Mouse (Mus musculus) embryonic fibroblast, embryonic 13.5 days (primary cell): Measurements from ENCODE around the gene Plpp7. TPM values are rescaled to one million over a fixed set of nuclear protein-coding genes. Genes with fewer than 3 reads are reported as not detected.

Experiments
- H3K27ac ChIP-seq: 2 replicates; pipeline ENCODE4 v1.5.1; 2012; ENCODE audit warnings: low read length, control low read depth, inconsistent platforms; ENCODE audit not compliant: insufficient read depth
- H3K4me1 ChIP-seq: 2 replicates; pipeline ENCODE4 v1.6.1; 2011; ENCODE audit warnings: low read length; ENCODE audit not compliant: control insufficient read depth, insufficient read depth
- H3K4me3 ChIP-seq: 2 replicates; pipeline ENCODE4 v1.5.1; 2011; ENCODE audit warnings: mild to moderate bottlenecking, control low read depth, low read length; ENCODE audit not compliant: insufficient read depth
- CTCF ChIP-seq: IDR thresholded peaks from 2 replicates; pipeline ENCODE4 v1.5.1; 2011; ENCODE audit warnings: mild to moderate bottlenecking, control low read depth, low read length, moderate library complexity, borderline replicate concordance; ENCODE audit not compliant: insufficient read depth
- POLR2A ChIP-seq: IDR thresholded peaks from 2 replicates; pipeline ENCODE4 v1.6.1; 2011; ENCODE audit warnings: low read depth, mild to moderate bottlenecking, control low read depth, low read length, moderate library complexity
- polyA plus RNA-seq: library from polyadenylated mRNA; stranded (reverse); fragments of >200 nt; gene quantifications from 2 replicates; pipeline ENCODE4 v1.2.4, GENCODE M21; 2011; ENCODE audit warnings: low read depth; ENCODE audit not compliant: missing spikeins, insufficient read length

The Plpp7 gene
- 1.1 and 1.5 TPM in 2 replicates for polyA plus RNA-seq

- H3K27ac ChIP-seq: no peak within 1 kb of the TSS
- no peak within 1 kb of the TSS for H3K4me3 ChIP-seq
- H3K4me1 ChIP-seq: no peaks in the 10 kb centered on the region
- TF ChIP-seq POLR2A (no peak), CTCF (no peak)
Measured at GRCm38 (mm10) chr2:32095351-32096121, at the start of gene Plpp7. Gene Plpp7, plus strand, starts transcription at chr2:32095528.

- Histone ChIP-seq H3K27ac (no peak overlapping the region), H3K4me3 (no peak overlapping the region), H3K4me1 (no peaks in the 10 kb centered on the region)
- TF ChIP-seq CTCF: no peak
- TF ChIP-seq POLR2A: no peak
Measured at GRCm38 (mm10) chr2:32046009-32046408, 49.3 kb upstream of the Plpp7 start.

DNA sequence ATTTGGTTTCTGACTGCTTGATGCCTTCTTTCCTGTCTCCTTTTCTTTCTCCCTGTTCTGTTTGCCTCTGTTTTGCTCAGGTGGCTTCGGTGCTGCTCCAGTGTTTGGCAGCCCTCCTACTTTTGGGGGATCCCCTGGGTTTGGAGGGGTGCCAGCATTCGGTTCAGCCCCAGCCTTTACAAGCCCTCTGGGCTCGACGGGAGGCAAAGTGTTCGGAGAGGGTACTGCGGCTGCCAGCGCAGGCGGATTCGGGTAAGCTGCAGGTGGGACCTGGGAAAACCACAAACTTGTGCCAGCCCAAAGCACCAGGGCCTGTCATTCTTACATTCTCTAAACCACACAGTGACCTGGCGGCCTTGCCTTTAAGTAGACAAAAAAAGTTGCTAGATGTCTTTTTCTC is 48.0 kb upstream of the Plpp7 start:
- no peak overlapping the region for H3K27ac ChIP-seq
- H3K4me3 ChIP-seq: no peak overlapping the region
- TF ChIP-seq POLR2A (no peak), CTCF (no peak)
- H3K4me1 ChIP-seq: no peaks in the 10 kb centered on the region

DNA sequence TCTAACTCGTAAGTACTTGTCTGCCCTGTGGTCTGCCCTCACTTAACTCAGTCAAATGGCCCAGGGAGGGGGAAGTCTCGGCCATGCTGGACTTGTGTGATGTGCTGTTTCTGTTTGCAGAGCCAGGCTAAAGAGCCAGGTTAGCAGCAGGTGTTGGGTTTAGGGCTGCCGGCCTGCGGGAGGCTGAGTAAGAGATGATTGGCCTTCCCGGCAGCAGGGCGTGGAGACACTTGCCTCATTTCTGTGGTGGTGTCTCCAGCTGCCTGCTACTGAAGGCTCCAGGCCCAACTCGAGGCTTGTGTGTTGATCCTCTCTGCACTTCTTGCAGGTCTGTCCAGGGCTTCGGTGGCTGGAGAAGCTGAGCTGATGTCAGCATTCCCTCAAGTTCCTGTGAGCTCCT is 43.5 kb upstream of the Plpp7 start:
- no peaks in the 10 kb centered on the region for H3K4me1 ChIP-seq
- TF ChIP-seq CTCF: no peak
- TF ChIP-seq POLR2A: no peak
- H3K4me3 ChIP-seq: no peak overlapping the region
- H3K27ac ChIP-seq: no peak overlapping the region

GRCm38 (mm10) chr2:32052418-32052817 is 42.9 kb upstream of the Plpp7 start:
- TF ChIP-seq POLR2A (no peak), CTCF (no peak)
- H3K27ac ChIP-seq: no peak overlapping the region
- no peak overlapping the region for H3K4me3 ChIP-seq
- H3K4me1 ChIP-seq: no peaks in the 10 kb centered on the region

DNA sequence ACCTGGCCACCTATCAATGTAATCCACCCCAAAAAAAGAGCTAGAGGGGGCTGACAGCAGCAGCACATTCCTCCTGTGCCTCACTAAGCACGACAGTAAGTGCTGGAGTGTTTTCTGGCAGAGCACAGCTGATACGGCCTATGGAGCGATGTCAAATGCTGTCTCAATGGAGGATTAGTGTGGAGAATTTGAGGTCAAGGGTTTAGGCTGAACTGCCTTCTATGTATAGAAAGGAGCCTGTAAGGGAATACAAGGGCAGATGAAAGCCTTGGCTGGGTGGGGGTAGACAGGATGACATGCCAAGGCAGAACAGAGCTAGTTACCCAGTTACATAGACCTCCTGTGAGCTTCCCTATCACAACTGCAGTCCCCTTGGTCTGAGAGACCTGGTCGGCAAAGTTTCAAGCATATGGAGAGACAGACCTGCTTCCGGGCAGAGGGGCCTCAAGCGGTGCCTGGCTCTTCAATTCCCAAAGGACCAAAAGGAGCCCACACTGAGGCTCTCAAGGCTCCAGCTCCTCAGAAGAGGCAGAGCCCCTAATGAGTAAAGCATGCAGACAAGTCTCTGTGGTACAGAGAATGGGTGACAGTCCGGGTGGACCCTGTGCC is 39.9 kb upstream of the Plpp7 start:
- H3K4me1 ChIP-seq: no peaks in the 10 kb centered on the region
- TF ChIP-seq POLR2A (no peak), CTCF (no peak)
- no peak overlapping the region for H3K27ac ChIP-seq

DNA sequence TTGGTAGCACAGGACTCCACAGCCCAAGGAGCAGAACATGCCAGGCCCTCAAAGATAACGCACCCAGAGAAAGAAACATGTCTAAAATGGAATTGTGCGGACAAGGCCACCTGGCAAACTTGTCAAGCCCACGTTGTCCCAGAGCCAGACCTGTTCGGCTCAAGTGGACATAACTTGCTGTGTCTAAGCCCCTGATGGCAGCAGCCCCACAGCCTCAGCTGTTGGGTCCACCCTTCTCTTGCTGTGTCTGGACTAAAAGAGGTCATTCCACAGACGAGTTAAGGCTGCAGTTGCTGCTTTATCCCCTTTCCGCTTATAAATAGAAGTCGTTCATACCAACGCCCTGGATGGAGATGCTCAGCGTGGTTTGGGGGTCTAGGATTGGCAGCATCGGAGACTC is 38.8 kb upstream of the Plpp7 start:
- H3K27ac ChIP-seq: no peak overlapping the region
- no peak overlapping the region for H3K4me3 ChIP-seq
- no peaks in the 10 kb centered on the region for H3K4me1 ChIP-seq
- TF ChIP-seq CTCF: no peak
- no peak for TF ChIP-seq POLR2A

More for the DNA sequence above, 39.9 kb upstream of the Plpp7 start:
- H3K4me3 ChIP-seq: no peak overlapping the region

DNA sequence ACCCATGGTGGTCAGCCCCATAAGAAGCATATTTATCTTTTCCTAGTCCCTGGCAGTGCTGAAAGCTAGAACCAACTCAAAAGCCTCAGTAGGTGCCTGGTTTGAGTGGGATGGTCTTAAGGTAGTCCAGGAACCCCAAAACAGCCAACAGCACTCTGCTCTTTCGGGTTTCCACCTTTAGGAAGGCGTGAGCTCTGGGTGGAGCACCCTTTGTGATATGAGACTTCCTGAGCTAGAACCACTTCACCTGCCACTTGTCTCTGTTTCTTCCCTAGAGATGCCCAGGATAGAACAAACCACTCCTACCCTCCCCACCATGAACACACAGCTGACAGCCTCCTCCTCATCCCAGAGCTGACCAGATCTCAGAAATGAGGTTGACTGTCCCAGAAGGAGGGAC is 38.0 kb upstream of the Plpp7 start:
- H3K27ac ChIP-seq: no peak overlapping the region
- TF ChIP-seq POLR2A (no peak), CTCF (no peak)
- H3K4me1 ChIP-seq: no peaks in the 10 kb centered on the region
- no peak overlapping the region for H3K4me3 ChIP-seq

DNA sequence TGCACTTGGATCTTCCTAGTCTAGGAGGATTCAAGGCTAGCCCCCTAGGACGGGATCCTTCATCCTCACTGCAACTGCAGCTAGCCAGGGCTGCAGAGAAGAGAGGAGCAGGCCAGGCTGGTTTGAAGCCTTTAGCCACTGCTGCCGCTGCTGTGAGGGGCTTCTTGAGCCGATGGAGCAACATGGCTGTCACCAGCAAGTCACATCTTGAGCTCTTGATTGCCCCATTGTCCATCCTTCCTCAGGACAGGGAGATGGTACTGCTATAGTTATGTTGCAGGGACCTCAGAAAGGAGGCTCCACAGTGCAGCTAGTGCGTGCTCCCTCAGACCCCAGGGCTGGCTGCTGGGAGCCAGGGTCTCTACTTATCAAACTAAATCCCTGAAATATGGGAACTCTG is 37.5 kb upstream of the Plpp7 start:
- Histone ChIP-seq H3K4me1 (no peaks in the 10 kb centered on the region), H3K27ac (no peak overlapping the region), H3K4me3 (no peak overlapping the region)
- TF ChIP-seq POLR2A: no peak
- TF ChIP-seq CTCF: no peak

DNA sequence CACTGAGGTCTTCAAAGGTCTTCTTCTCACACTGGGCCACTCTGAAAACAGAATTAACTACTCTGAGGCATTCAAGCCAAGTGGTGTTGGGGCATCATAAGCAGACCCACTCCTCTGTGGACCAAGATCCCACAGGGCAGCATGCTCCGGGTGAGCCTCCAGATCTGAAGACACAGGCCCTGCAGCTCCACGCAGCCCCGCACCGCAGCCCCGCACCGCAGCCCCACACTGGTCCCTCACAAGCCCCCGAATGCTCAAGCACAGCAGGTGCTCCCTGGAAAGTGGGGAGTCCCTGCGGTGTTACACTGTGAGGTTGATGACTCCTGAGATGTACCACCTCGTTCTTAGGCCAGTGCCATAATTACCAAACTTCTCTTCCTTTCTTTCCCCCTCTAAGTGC is 37.1 kb upstream of the Plpp7 start:
- Histone ChIP-seq H3K4me3 (no peak overlapping the region), H3K4me1 (no peaks in the 10 kb centered on the region), H3K27ac (no peak overlapping the region)
- no peak for TF ChIP-seq CTCF
- TF ChIP-seq POLR2A: no peak
